Mouse (Mus musculus): ENCODE measurements around the gene Mrpl49.
A peak's percentile ranks its signal among the peaks of the same experiment; 100 is the strongest.

Gene Mrpl49

GRCm38 (mm10) chr19:6037695-6038094, 19.9 kb downstream of the Mrpl49 start:
- DNase-seq (ENCODE audit: low spot score): no peak

GRCm38 (mm10) chr19:6035966-6036585, 21.5 kb downstream of the Mrpl49 start:
- DNase-seq (ENCODE audit: low spot score): no peak

GRCm38 (mm10) chr19:6030520-6031280, 26.9 kb downstream of the Mrpl49 start:
- DNase-seq (ENCODE audit: low spot score): no peak

- no peak for DNase-seq (ENCODE audit: low spot score)
Observed at GRCm38 (mm10) chr19:6029426-6029825, 28.2 kb downstream of the Mrpl49 start.

- DNase-seq (ENCODE audit: low spot score): no peak
Observed at GRCm38 (mm10) chr19:6028991-6029390, 28.6 kb downstream of the Mrpl49 start.

GRCm38 (mm10) chr19:6023930-6024329, 33.7 kb downstream of the Mrpl49 start:
- DNase-seq (ENCODE audit: low spot score): peak; percentile 61

- DNase-seq (ENCODE audit: low spot score): no peak
Observed at GRCm38 (mm10) chr19:6023059-6023458, 34.5 kb downstream of the Mrpl49 start.

- no peak for DNase-seq (ENCODE audit: low spot score)
Observed at GRCm38 (mm10) chr19:6020276-6020675, 37.3 kb downstream of the Mrpl49 start.

- peak; percentile 59 for DNase-seq (ENCODE audit: low spot score)
Observed at GRCm38 (mm10) chr19:6018142-6019089, 39.2 kb downstream of the Mrpl49 start.

GRCm38 (mm10) chr19:6016532-6016931, 41.1 kb downstream of the Mrpl49 start:
- no peak for DNase-seq (ENCODE audit: low spot score)

GRCm38 (mm10) chr19:6015511-6016315, 41.9 kb downstream of the Mrpl49 start, which contains the start of gene Capn1:
Gene Capn1 (minus strand): TSS chr19:6015897.
- DNase-seq (ENCODE audit: low spot score): peak; percentile 49

GRCm38 (mm10) chr19:6014991-6015510, 42.5 kb downstream of the Mrpl49 start:
- no peak for DNase-seq (ENCODE audit: low spot score)

- DNase-seq (ENCODE audit: low spot score): no peak
Observed at GRCm38 (mm10) chr19:6013691-6014090, 43.9 kb downstream of the Mrpl49 start.

GRCm38 (mm10) chr19:6009137-6009536, 48.4 kb downstream of the Mrpl49 start:
- DNase-seq (ENCODE audit: low spot score): no peak

- DNase-seq (ENCODE audit: low spot score): no peak
Observed at GRCm38 (mm10) chr19:6007013-6007412, 50.6 kb downstream of the Mrpl49 start.

- DNase-seq (ENCODE audit: low spot score): no peak
Observed at GRCm38 (mm10) chr19:6005541-6005940, 52.0 kb downstream of the Mrpl49 start.
